Mouse (Mus musculus) stomach, postnatal 0 days (tissue): ENCODE results near the gene Esrrg. TPM values are rescaled to one million over a fixed set of nuclear protein-coding genes. Genes with fewer than 3 reads are reported as not detected.

Experiments
- ATAC-seq: fragments of 200-750 bp; cut with Nextera tagmentation; 2 replicates; pipeline ENCODE4 v1.8.0; 2017; ENCODE audit not compliant: low FRiP score, low TSS enrichment
- DNase-seq: peaks from one replicate; pipeline ENCODE4 v3.0.0-alpha.2; 2016; ENCODE audit warnings: low spot score
- H3K27ac ChIP-seq: fragments of 300-500 bp; sonication (generic); replicated peaks from 2 replicates; pipeline ENCODE4 v1.5.1; 2014; ENCODE audit warnings: mild to moderate bottlenecking, control low read depth
- H3K27me3 ChIP-seq: fragments of 300-500 bp; sonication (generic); 2 replicates; pipeline ENCODE4 v1.6.1; 2014; ENCODE audit warnings: low read length; ENCODE audit not compliant: control insufficient read depth, insufficient read depth
- H3K36me3 ChIP-seq: fragments of 300-500 bp; sonication (generic); 2 replicates; pipeline ENCODE4 v1.6.1; 2014; ENCODE audit warnings: low read length, mixed read lengths; ENCODE audit not compliant: control insufficient read depth, insufficient read depth
- H3K4me1 ChIP-seq: fragments of 300-500 bp; sonication (generic); replicated peaks from 2 replicates; pipeline ENCODE4 v1.6.1; 2014; ENCODE audit warnings: antibody characterized with exemption; ENCODE audit not compliant: control insufficient read depth, insufficient read depth
- H3K4me2 ChIP-seq: fragments of 300-500 bp; sonication (generic); replicated peaks from 2 replicates; pipeline ENCODE4 v1.6.1; 2014; ENCODE audit warnings: low read depth, mild to moderate bottlenecking, control low read depth, moderate library complexity
- H3K4me3 ChIP-seq: fragments of 300-500 bp; sonication (generic); 2 replicates; pipeline ENCODE4 v1.5.1; 2014; ENCODE audit warnings: low read depth, low read length, control low read depth
- H3K9ac ChIP-seq: fragments of 300-500 bp; sonication (generic); 2 replicates; pipeline ENCODE4 v1.6.1; 2014; ENCODE audit warnings: mild to moderate bottlenecking, low read length, control low read depth, mixed read lengths
- H3K9me3 ChIP-seq: fragments of 300-500 bp; sonication (generic); 2 replicates; pipeline ENCODE4 v1.6.1; 2016; ENCODE audit warnings: low read length; ENCODE audit not compliant: control insufficient read depth
- CTCF ChIP-seq: IDR thresholded peaks from 2 replicates; pipeline ENCODE4 v1.5.1; 2016; ENCODE audit warnings: antibody characterized with exemption, low read depth, mild to moderate bottlenecking, moderate library complexity
- EP300 ChIP-seq: optimal IDR thresholded peaks from 2 replicates; pipeline ENCODE3; 2016; ENCODE audit warnings: antibody characterized with exemption
- WGBS: fragments of 180-500 bp; shearing (Covaris S2); extraction: QIAGEN DNeasy Blood & Tissue Kit; methylation state at CpG from one replicate; pipeline ENCODE4 v1.1.7; 2014; 5-methylcytosine and 5-hydroxymethylcytosine counted together
- polyA plus RNA-seq: library from polyadenylated mRNA; unstranded; fragments of >200 nt; fragmentation: Nextera tagmentation; extraction: Ambion mirVana; gene quantifications from 2 replicates; pipeline ENCODE4 v1.2.1, GENCODE M21; 2015

Gene Esrrg
- polyA plus RNA-seq, 1 experiment from 2014 or later: 7.4 TPM

DNA sequence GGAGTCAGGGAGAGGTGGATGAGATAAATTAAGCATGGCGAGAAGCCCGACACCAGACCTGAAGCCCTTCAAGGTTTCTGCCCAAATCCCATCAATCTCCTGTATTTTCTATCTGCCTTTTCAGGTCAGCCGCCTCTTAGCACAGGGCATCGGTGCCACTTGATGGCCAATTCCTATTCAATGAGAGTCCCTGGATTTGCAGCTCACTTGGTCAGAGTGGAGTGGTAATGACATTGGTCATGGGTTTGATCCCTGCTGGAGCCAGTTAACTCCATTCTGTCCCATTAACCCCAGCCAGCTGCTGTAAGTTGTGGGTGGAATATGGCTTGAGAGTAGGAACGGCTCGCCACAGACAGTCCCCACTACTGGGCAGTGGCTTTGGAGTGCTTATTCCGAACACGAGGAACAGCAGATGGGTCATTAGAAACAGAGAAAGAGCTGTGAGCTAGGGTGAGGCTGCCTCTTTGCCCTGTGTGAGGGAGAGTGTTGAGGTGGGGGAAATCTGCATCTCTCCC, 101.9 kb downstream of the Esrrg start:
- no peaks in the 10 kb centered on the region for H3K9me3 ChIP-seq
- no peaks in the 10 kb centered on the region for H3K36me3 ChIP-seq
- WGBS: 89% methylated on average over 8 of the region's 8 CpGs
- no peak overlapping the region for H3K4me3 ChIP-seq
- H3K4me2 ChIP-seq: no peak overlapping the region
- H3K4me1 ChIP-seq: no peaks in the 10 kb centered on the region
- H3K9ac ChIP-seq: no peak overlapping the region
- ATAC-seq (no peak), DNase-seq (no peak)
- H3K27ac ChIP-seq: no peak overlapping the region
- TF ChIP-seq CTCF (no peak), EP300 (no peak)
- no peaks in the 10 kb centered on the region for H3K27me3 ChIP-seq

DNA sequence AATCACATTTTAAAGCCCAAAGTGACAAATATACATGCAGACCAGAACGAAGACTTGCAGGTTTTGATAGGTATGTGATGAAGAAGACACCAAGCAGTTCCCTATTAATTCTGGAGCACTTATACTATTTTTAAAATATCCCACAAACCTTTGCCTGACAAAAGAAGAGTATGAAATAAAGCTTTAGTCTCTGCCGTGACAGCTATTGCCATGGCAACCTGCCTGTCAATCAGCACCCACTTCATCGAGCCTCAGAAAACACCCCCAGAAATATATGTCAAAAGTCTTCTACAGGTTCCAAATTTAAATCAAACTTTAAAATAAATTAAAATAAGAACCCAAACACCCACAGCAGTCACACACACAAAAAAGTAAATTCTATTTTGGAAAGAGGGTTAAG, 112.4 kb downstream of the Esrrg start:
- H3K27ac ChIP-seq: no peak overlapping the region
- H3K4me1 ChIP-seq: no peaks in the 10 kb centered on the region
- H3K27me3 ChIP-seq: no peaks in the 10 kb centered on the region
- H3K4me3 ChIP-seq: no peak overlapping the region
- H3K36me3 ChIP-seq: no peaks in the 10 kb centered on the region
- H3K4me2 ChIP-seq: no peak overlapping the region
- H3K9ac ChIP-seq: no peak overlapping the region
- 81% methylated on average over 3 of the region's 3 CpGs for WGBS
- no peak for ATAC-seq
- DNase-seq: no peak
- H3K9me3 ChIP-seq: no peaks in the 10 kb centered on the region
- TF ChIP-seq EP300 (no peak), CTCF (no peak)

DNA sequence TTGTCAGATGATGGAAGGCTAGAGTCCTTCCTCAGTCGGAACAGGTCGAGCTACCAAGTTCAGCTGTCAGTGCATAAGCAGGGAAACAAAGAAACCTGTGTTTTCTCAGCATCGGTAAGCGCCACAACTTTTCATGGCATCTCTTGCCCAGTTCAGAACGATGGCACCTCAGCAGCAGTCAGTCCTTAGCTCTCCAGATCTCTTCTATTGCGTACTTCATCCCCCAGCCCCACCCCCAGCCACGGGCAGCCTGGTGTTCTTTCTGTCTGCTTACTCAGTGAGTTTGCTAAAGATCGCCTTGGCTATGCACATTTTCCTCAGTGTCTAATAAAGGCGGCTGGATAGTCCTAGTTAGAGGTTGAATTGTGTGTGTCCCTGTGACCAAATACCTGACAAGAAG, 113.4 kb downstream of the Esrrg start:
- no peak overlapping the region for H3K27ac ChIP-seq
- H3K4me3 ChIP-seq: no peak overlapping the region
- H3K9ac ChIP-seq: no peak overlapping the region
- no peak overlapping the region for H3K4me2 ChIP-seq
- no peaks in the 10 kb centered on the region for H3K4me1 ChIP-seq
- TF ChIP-seq EP300: no peak
- TF ChIP-seq CTCF: no peak
- ATAC-seq (no peak), DNase-seq (no peak)
- no peaks in the 10 kb centered on the region for H3K27me3 ChIP-seq
- WGBS: 56% methylated on average over 9 of the region's 9 CpGs
- no peaks in the 10 kb centered on the region for H3K36me3 ChIP-seq
- H3K9me3 ChIP-seq: no peaks in the 10 kb centered on the region

DNA sequence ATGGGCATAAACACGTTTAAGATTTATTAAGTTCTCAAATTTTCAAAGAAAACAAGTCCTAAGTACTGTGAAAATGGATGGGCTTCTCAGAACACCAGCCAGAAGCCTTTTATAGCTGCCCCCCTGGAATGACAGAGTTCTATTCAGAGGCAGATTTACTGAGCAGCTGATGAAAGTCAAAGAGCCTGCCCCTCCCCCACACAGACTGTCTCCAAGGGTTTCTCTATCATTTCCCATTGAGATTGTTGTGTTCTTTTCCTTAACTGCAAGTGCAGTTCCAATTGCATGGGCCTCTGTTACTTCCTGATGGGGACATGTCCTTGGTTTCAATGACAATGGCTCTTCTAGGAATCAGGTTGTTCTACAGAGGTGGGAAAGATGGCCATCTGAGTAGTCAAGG, 116.1 kb downstream of the Esrrg start:
- Histone ChIP-seq H3K27ac (no peak overlapping the region), H3K9me3 (no peaks in the 10 kb centered on the region), H3K27me3 (no peaks in the 10 kb centered on the region), H3K4me1 (no peaks in the 10 kb centered on the region), H3K36me3 (no peaks in the 10 kb centered on the region), H3K4me3 (no peak overlapping the region), H3K9ac (no peak overlapping the region), H3K4me2 (no peak overlapping the region)
- 32% methylated on average over 1 of the region's 1 CpGs for WGBS
- DNase-seq (no peak), ATAC-seq (no peak)
- no peak for TF ChIP-seq EP300
- no peak for TF ChIP-seq CTCF

DNA sequence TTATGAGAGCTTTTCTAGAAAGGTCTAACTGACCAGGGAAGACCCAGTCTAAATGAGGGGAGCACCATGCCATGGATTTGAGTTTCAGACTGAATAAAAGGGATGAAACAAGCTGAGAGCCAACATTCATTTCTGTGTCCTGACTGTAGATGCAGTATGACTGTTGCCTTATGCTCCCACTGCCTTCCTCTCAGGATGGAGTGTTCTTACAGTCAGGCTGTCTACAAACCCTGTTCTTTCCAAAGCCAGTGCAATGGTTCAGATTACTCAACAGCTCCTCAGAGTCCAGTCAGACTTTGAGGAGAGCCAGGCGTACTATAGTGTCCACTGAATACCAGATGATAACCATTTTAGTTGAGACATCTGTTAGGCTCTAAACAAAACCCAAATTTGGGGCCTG, 116.8 kb downstream of the Esrrg start:
- Histone ChIP-seq H3K4me1 (no peaks in the 10 kb centered on the region), H3K27me3 (no peaks in the 10 kb centered on the region), H3K36me3 (no peaks in the 10 kb centered on the region), H3K4me2 (no peak overlapping the region), H3K4me3 (no peak overlapping the region), H3K27ac (no peak overlapping the region), H3K9me3 (no peaks in the 10 kb centered on the region), H3K9ac (no peak overlapping the region)
- no peak for ATAC-seq
- WGBS: 54% methylated on average over 1 of the region's 1 CpGs
- no peak for DNase-seq
- TF ChIP-seq CTCF (no peak), EP300 (no peak)

DNA sequence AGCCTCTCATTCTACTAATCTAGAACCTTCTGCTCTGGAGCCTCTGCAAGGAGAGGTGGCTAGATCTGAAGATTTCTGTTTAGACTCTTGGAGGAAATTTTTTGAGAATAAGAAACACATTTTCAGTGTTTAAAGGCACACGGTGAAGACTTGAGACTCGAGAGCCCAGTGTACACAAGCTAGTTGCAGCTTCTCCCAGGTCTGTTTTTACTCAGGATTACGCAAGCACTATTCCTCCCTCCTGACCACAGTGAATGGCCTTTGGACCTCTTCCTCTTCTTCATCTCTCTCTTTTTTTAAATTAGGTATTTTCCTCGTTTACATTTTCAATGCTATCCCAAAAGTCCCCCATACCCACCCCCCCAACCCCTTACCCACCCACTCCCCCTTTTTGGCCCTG, 122.6 kb downstream of the Esrrg start:
- Histone ChIP-seq H3K4me3 (no peak overlapping the region), H3K4me1 (no peaks in the 10 kb centered on the region), H3K9ac (no peak overlapping the region), H3K27me3 (no peaks in the 10 kb centered on the region), H3K4me2 (no peak overlapping the region), H3K27ac (no peak overlapping the region), H3K36me3 (no peaks in the 10 kb centered on the region), H3K9me3 (no peaks in the 10 kb centered on the region)
- ATAC-seq: no peak
- TF ChIP-seq CTCF: no peak
- TF ChIP-seq EP300: no peak
- DNase-seq: no peak
- WGBS: 76% methylated on average over 4 of the region's 4 CpGs
